Mouse (Mus musculus) heart, postnatal 0 days (tissue): ENCODE data around the gene Ugt1a6b.

Experiments
- CTCF ChIP-seq: IDR thresholded peaks from 2 replicates; pipeline ENCODE4 v1.5.1; 2016; ENCODE audit warnings: antibody characterized with exemption, control low read depth, low read depth
- EP300 ChIP-seq: IDR thresholded peaks from 2 replicates; pipeline ENCODE4 v1.6.1; 2016; ENCODE audit warnings: antibody characterized with exemption, low read depth

DNA sequence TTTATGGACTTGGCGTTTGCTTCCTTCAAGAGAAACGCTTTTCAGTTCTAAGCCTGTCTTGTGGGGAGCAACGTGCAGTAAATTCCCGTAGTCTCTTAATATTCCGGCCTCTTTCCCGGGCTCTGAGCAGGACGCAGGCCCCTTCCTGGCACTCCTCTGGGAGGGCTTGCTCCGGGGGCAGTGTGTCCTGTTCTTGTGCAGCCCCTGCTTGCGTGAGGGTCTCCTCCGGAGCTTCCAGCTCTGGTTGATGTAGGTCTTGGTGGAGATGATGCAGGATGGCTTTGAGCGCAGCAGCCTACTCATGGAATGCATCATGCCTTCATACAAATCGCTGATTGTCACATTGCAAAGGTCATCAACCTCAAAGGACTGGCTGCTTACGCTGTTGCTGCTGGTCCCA, 163.1 kb downstream of the Ugt1a6b start:
- TF ChIP-seq CTCF (no peak), EP300 (no peak)
